37 mouse cellular contexts compared by ENCODE assay signal in the genomic region with DNA sequence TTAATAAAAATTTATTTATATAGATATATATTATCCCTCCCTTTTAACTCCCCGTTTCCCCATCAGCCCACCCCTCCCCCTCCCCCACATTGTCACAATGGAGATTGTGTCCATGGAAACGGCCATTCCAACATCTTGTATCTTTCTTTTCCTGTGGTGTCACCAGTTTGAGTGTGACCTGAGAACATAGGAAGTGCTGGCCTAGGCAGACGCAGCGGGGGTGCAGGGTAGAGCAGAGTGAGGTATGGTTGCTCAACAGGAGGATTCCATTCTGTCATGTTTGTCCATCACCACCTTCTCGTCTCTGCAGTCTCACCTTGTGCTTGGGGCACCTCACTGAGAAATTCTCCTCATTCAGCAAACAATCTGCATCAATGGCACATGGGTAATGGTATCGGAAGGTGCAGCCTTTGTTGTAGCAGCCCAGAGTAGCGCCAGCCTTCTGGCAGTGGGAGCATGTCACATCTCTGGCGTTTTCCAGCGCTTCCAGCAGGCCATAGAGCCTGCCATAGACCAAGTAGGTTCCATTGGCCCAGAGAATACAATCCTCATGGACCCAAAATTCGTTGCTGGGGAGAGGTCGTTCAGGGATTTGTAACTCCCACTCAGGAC. TPM values are rescaled to one million over a fixed set of nuclear protein-coding genes. Genes with fewer than 3 reads are reported as not detected.
DNase-seq lines count a peak whose midpoint lies in the region; ATAC-seq and TF ChIP-seq lines count a peak whose summit lies in the region.
"Had no signal": no experiment of that assay in that cellular context is flagged by ENCODE, and none has a peak within 500 bp of the region (broad histone marks: within the 10 kb centered on the region; RNA-seq: fewer than 3 reads in every experiment).

No protein-coding gene starts in this region.

- TF ChIP-seq CTCF in testis, adult 2 months (IDR thresholded peaks at IDR 0.05; ENCODE audit: control insufficient read depth, insufficient read depth, insufficient replicate concordance, low read depth, low read length): no peak

- no peaks in the 10 kb centered on the region for H3K27me3 ChIP-seq in forebrain, embryonic 11.5 days (ENCODE audit: control insufficient read depth, insufficient read depth, low read length)
- H3K27me3 ChIP-seq in forebrain, embryonic 12.5 days: no peaks in the 10 kb centered on the region
- H3K27me3 ChIP-seq in intestine, embryonic 14.5 days (replicated peaks; ENCODE audit: control insufficient read depth, insufficient read depth, low read length): no peaks in the 10 kb centered on the region
- no peaks in the 10 kb centered on the region for H3K27me3 ChIP-seq in intestine, embryonic 16.5 days (replicated peaks; ENCODE audit: control insufficient read depth, insufficient read depth, low read length)
- no peaks in the 10 kb centered on the region for H3K27me3 ChIP-seq in testis, adult 2 months (ENCODE audit: control insufficient read depth, insufficient read depth, low read length)
- H3K27me3 ChIP-seq: CH12.LX; embryonic facial prominence, embryonic 13.5 days; heart, embryonic 13.5 days; hindbrain, embryonic 12.5 days; hindbrain, embryonic 15.5 days; Patski had no signal

- no peaks in the 10 kb centered on the region for H3K36me3 ChIP-seq in forebrain, embryonic 11.5 days (ENCODE audit: control insufficient read depth, insufficient read depth, low read length)
- H3K36me3 ChIP-seq in forebrain, embryonic 12.5 days (replicated peaks): no peaks in the 10 kb centered on the region
- no peaks in the 10 kb centered on the region for H3K36me3 ChIP-seq in intestine, embryonic 14.5 days (ENCODE audit: control insufficient read depth, insufficient read depth, low read length)
- no peaks in the 10 kb centered on the region for H3K36me3 ChIP-seq in intestine, embryonic 16.5 days (ENCODE audit: control insufficient read depth, insufficient read depth, low read length)
- H3K36me3 ChIP-seq in testis, adult 2 months (ENCODE audit: control insufficient read depth, insufficient read depth, low read length): no peaks in the 10 kb centered on the region
- H3K36me3 ChIP-seq: embryonic facial prominence, embryonic 10.5 days; embryonic facial prominence, embryonic 13.5 days; G1E; heart, embryonic 13.5 days; hindbrain, embryonic 12.5 days; hindbrain, embryonic 15.5 days had no signal

- H3K9ac ChIP-seq in forebrain, embryonic 11.5 days (ENCODE audit: low read length): no peak overlapping the region
- H3K9ac ChIP-seq in forebrain, embryonic 12.5 days: no peak overlapping the region
- H3K9ac ChIP-seq in intestine, embryonic 14.5 days (ENCODE audit: low read length): no peak overlapping the region
- no peak overlapping the region for H3K9ac ChIP-seq in intestine, embryonic 16.5 days (ENCODE audit: low read depth, low read length)
- H3K9ac ChIP-seq: embryonic facial prominence, embryonic 13.5 days; forebrain, postnatal 0 days; heart, embryonic 13.5 days; hindbrain, embryonic 12.5 days; hindbrain, embryonic 15.5 days had no signal

- peak; percentile 60; the same call in 1 of the 2 replicates for TF ChIP-seq POLR2A in testis, adult 2 months (IDR thresholded peaks at IDR 0.05; ENCODE audit: control insufficient read depth, low read depth, low read length)

- 0 out of 2 replicates have a peak, but pooled peaks have one; percentile 33 for ATAC-seq in forebrain, embryonic 11.5 days (replicated peaks; ENCODE audit: low FRiP score)
- ATAC-seq in forebrain, embryonic 12.5 days (ENCODE audit: low FRiP score): no peak
- ATAC-seq in intestine, embryonic 14.5 days (replicated peaks; ENCODE audit: low FRiP score, low TSS enrichment, low read depth): no peak
- no peak for ATAC-seq in intestine, embryonic 16.5 days
- 0 out of 2 replicates have a peak, but pooled peaks have one; percentile 17 for ATAC-seq in granulocyte monocyte progenitor cell, adult 5-6 weeks (replicated peaks; ENCODE audit: poor library complexity, severe bottlenecking)
- no peak for ATAC-seq in inflammation-experienced regulatory T-cells, adult 6 months
- ATAC-seq: forebrain, embryonic 14.5 days; forebrain, postnatal 0 days; intestine, postnatal 0 days; Patski had no signal

- no peak overlapping the region for H3K4me2 ChIP-seq in forebrain, embryonic 11.5 days (ENCODE audit: low read depth, low read length, severe bottlenecking)
- no peak overlapping the region for H3K4me2 ChIP-seq in forebrain, embryonic 12.5 days
- H3K4me2 ChIP-seq in intestine, embryonic 14.5 days (ENCODE audit: low read length): no peak overlapping the region
- H3K4me2 ChIP-seq in intestine, embryonic 16.5 days (ENCODE audit: low read depth, low read length): no peak overlapping the region
- H3K4me2 ChIP-seq: embryonic facial prominence, embryonic 13.5 days; heart, embryonic 13.5 days; hindbrain, embryonic 12.5 days; hindbrain, embryonic 15.5 days had no signal

- no peak overlapping the region for H3K27ac ChIP-seq in forebrain, embryonic 11.5 days (ENCODE audit: low read depth, low read length)
- H3K27ac ChIP-seq in forebrain, embryonic 12.5 days: no peak overlapping the region
- H3K27ac ChIP-seq in intestine, embryonic 14.5 days (ENCODE audit: low read depth): no peak overlapping the region
- H3K27ac ChIP-seq in intestine, embryonic 16.5 days (ENCODE audit: low read length): no peak overlapping the region
- no peak overlapping the region for H3K27ac ChIP-seq in testis, adult 2 months (ENCODE audit: control insufficient read depth, insufficient read depth, low read depth, low read length)
- H3K27ac ChIP-seq: embryonic facial prominence, embryonic 10.5 days; embryonic facial prominence, embryonic 13.5 days; gastrocnemius, adult 2 months; heart, embryonic 13.5 days; hindbrain, embryonic 12.5 days; hindbrain, embryonic 15.5 days had no signal

- 90% methylated on average over 11 of the region's 11 CpGs for WGBS in forebrain, embryonic 11.5 days
- WGBS in forebrain, embryonic 12.5 days: 88% methylated on average over 11 of the region's 11 CpGs
- 79% methylated on average over 11 of the region's 11 CpGs for WGBS in intestine, embryonic 14.5 days
- 80% methylated on average over 11 of the region's 11 CpGs for WGBS in intestine, embryonic 16.5 days

- H3K4me3 ChIP-seq in forebrain, embryonic 11.5 days (ENCODE audit: low read depth, low read length): no peak overlapping the region
- H3K4me3 ChIP-seq in forebrain, embryonic 12.5 days (replicated peaks): no peak overlapping the region
- H3K4me3 ChIP-seq in intestine, embryonic 14.5 days (ENCODE audit: low read depth, low read length): no peak overlapping the region
- H3K4me3 ChIP-seq in intestine, embryonic 16.5 days (ENCODE audit: low read length): no peak overlapping the region
- peak overlapping the region; percentile 94 for H3K4me3 ChIP-seq in testis, adult 2 months (ENCODE audit: control insufficient read depth, low read depth, low read length)
- H3K4me3 ChIP-seq: embryonic facial prominence, embryonic 10.5 days; embryonic facial prominence, embryonic 13.5 days; erythroblast, embryonic 14.5 days; gastrocnemius, adult 2 months; heart, embryonic 13.5 days; hindbrain, embryonic 12.5 days; hindbrain, embryonic 15.5 days had no signal

- peak; percentile 39 for DNase-seq in forebrain, embryonic 11.5 days (ENCODE audit: low spot score)
- DNase-seq in intestine, embryonic 14.5 days (ENCODE audit: low spot score): peak; percentile 32
- no peak for DNase-seq in testis, postnatal 14 days (ENCODE audit: low spot score)
- DNase-seq: adrenal gland, postnatal 14 days; B cell, adult 2 months; cerebellum, adult 11-12 months; cerebellum, adult 8-10 months; cerebellum, postnatal 10 days; cerebellum, postnatal 36 days; embryo, embryonic 11 days; forebrain, postnatal 0 days; gastrocnemius, adult 2 months; gastrocnemius, postnatal 25 days had no signal

- H3K4me1 ChIP-seq in forebrain, embryonic 11.5 days (replicated peaks; ENCODE audit: control insufficient read depth, insufficient read depth, low read length): no peaks in the 10 kb centered on the region
- H3K4me1 ChIP-seq in forebrain, embryonic 12.5 days: no peaks in the 10 kb centered on the region
- 0 out of 2 replicates have a peak, but pooled peaks cover 3% of the 10 kb centered on the region for H3K4me1 ChIP-seq in intestine, embryonic 14.5 days (replicated peaks; ENCODE audit: control insufficient read depth, insufficient read depth, low read length)
- H3K4me1 ChIP-seq in intestine, embryonic 16.5 days (ENCODE audit: control insufficient read depth, insufficient read depth, low read length): no peaks in the 10 kb centered on the region
- H3K4me1 ChIP-seq in testis, adult 2 months (ENCODE audit: control insufficient read depth, insufficient read depth, low read length): peaks cover 7% of the 10 kb centered on the region
- H3K4me1 ChIP-seq: embryonic facial prominence, embryonic 10.5 days; embryonic facial prominence, embryonic 13.5 days; hindbrain, embryonic 12.5 days; hindbrain, embryonic 15.5 days had no signal

- no peaks in the 10 kb centered on the region; the same call in 1 of the 2 replicates for H3K9me3 ChIP-seq in forebrain, embryonic 11.5 days (ENCODE audit: control insufficient read depth, low read length)
- H3K9me3 ChIP-seq in forebrain, embryonic 12.5 days: no peaks in the 10 kb centered on the region
- H3K9me3 ChIP-seq in intestine, embryonic 14.5 days (ENCODE audit: control insufficient read depth, low read length): no peaks in the 10 kb centered on the region
- H3K9me3 ChIP-seq in intestine, embryonic 16.5 days (ENCODE audit: control insufficient read depth, low read length): no peaks in the 10 kb centered on the region
- H3K9me3 ChIP-seq: embryonic facial prominence, embryonic 10.5 days; embryonic facial prominence, embryonic 13.5 days; G1E; heart, embryonic 13.5 days; hindbrain, embryonic 12.5 days; hindbrain, embryonic 15.5 days had no signal

RNA-seq across cellular contexts. Expression of a gene that starts 34.7 kb away (rescaled TPM):
- not detected in 2 replicates for polyA plus RNA-seq in forebrain, embryonic 11.5 days (2014; fragmentation: Nextera tagmentation; extraction: Ambion mirVana)
- not detected in 2 replicates for polyA plus RNA-seq in forebrain, embryonic 12.5 days (2016; fragmentation: Nextera tagmentation; extraction: Ambion mirVana)
- polyA plus RNA-seq in intestine, embryonic 14.5 days (2014; fragmentation: Nextera tagmentation; extraction: Ambion mirVana): not detected in 2 replicates
- polyA plus RNA-seq in intestine, embryonic 16.5 days (2015; fragmentation: Nextera tagmentation; extraction: Ambion mirVana): not detected in 2 replicates
- polyA plus RNA-seq in testis, adult 2 months (2012; rRNA removed): 0.68 and 0.70 TPM in 2 replicates
- not detected in 2 replicates for total RNA-seq in granulocyte monocyte progenitor cell, adult 5-6 weeks (2014; fragmentation: Nextera tagmentation)
- not detected in 2 replicates for total RNA-seq in granulocyte monocyte progenitor cell, adult 5-6 weeks (2017)
- under 1 TPM in 1 of 3 experiments, not detected in 2; 0.31 TPM for polyA plus RNA-seq in inflammation-experienced regulatory T-cells, adult 6 months (2017; shearing (Covaris generic))
- total RNA-seq: adrenal gland, adult 18-20 months; adrenal gland, postnatal 14 days; CH12.LX; forebrain, postnatal 0 days; G1E; gastrocnemius, adult 2 months; gastrocnemius, postnatal 25 days; heart, postnatal 25 days; hematopoietic stem cell, adult 5-6 weeks had no signal
- polyA plus RNA-seq: brain, embryonic 14.5 days; cortical plate, adult 2 months; embryonic facial prominence, embryonic 10.5 days; embryonic facial prominence, embryonic 13.5 days; erythroblast, embryonic 14.5 days; forebrain, embryonic 14.5 days; forebrain, postnatal 0 days; frontal cortex, adult 2 months; G1E; gonadal fat pad, adult 2 months; heart, embryonic 13.5 days; heart, postnatal 0 days; hindbrain, embryonic 15.5 days; intestine, postnatal 0 days had no signal

Comparison
In these comparisons a context has a peak if more than half of its experiments do, and no peak if none do; other contexts are left out.
1. ATAC-seq: peak in forebrain, embryonic 11.5 days (single experiment) and granulocyte monocyte progenitor cell, adult 5-6 weeks (single experiment); none in forebrain, embryonic 12.5 days (single experiment), intestine, embryonic 14.5 days (single experiment), intestine, embryonic 16.5 days (single experiment) and inflammation-experienced regulatory T-cells, adult 6 months (single experiment).